Mouse (Mus musculus): ENCODE data around the gene Stim2. TPM values are rescaled to one million over a fixed set of nuclear protein-coding genes. Genes with fewer than 3 reads are reported as not detected.

Gene Stim2
- polyA plus RNA-seq, 1 experiment: 5.9 TPM

GRCm38 (mm10) chr5:54056266-54056665 lies 58.0 kb downstream of the Stim2 start:
- Histone ChIP-seq H3K36me3 (ENCODE audit: control insufficient read depth, insufficient read depth, low read length) (no peaks in the 10 kb centered on the region; the same call in 1 of the 2 replicates), H3K4me1 (ENCODE audit: control insufficient read depth, insufficient read depth, low read length) (no peaks in the 10 kb centered on the region), H3K27me3 (ENCODE audit: control insufficient read depth, insufficient read depth, low read length) (no peaks in the 10 kb centered on the region), H3K4me3 (ENCODE audit: control insufficient read depth, low read depth, low read length) (no peak overlapping the region), H3K27ac (ENCODE audit: control insufficient read depth, insufficient read depth, low read depth, low read length) (no peak overlapping the region)
- TF ChIP-seq POLR2A (IDR thresholded peaks at IDR 0.05; ENCODE audit: control insufficient read depth, low read depth, low read length): no peak
- no peak for TF ChIP-seq CTCF (IDR thresholded peaks at IDR 0.05; ENCODE audit: control insufficient read depth, insufficient read depth, insufficient replicate concordance, low read depth, low read length)

GRCm38 (mm10) chr5:54059998-54060397 lies 61.7 kb downstream of the Stim2 start:
- Histone ChIP-seq H3K27me3 (ENCODE audit: control insufficient read depth, insufficient read depth, low read length) (no peaks in the 10 kb centered on the region), H3K27ac (ENCODE audit: control insufficient read depth, insufficient read depth, low read depth, low read length) (no peak overlapping the region), H3K4me1 (ENCODE audit: control insufficient read depth, insufficient read depth, low read length) (no peaks in the 10 kb centered on the region), H3K4me3 (ENCODE audit: control insufficient read depth, low read depth, low read length) (no peak overlapping the region), H3K36me3 (ENCODE audit: control insufficient read depth, insufficient read depth, low read length) (no peaks in the 10 kb centered on the region; the same call in 1 of the 2 replicates)
- TF ChIP-seq CTCF (IDR thresholded peaks at IDR 0.05; ENCODE audit: control insufficient read depth, insufficient read depth, insufficient replicate concordance, low read depth, low read length) (no peak), POLR2A (IDR thresholded peaks at IDR 0.05; ENCODE audit: control insufficient read depth, low read depth, low read length) (no peak)

- no peak for TF ChIP-seq POLR2A (IDR thresholded peaks at IDR 0.05; ENCODE audit: control insufficient read depth, low read depth, low read length)
- TF ChIP-seq CTCF (IDR thresholded peaks at IDR 0.05; ENCODE audit: control insufficient read depth, insufficient read depth, insufficient replicate concordance, low read depth, low read length): no peak
- no peak overlapping the region for H3K4me3 ChIP-seq (ENCODE audit: control insufficient read depth, low read depth, low read length)
Observed at GRCm38 (mm10) chr5:54062079-54062478, 63.8 kb downstream of the Stim2 start.

GRCm38 (mm10) chr5:54067591-54067990 lies 69.3 kb downstream of the Stim2 start:
- no peaks in the 10 kb centered on the region for H3K4me1 ChIP-seq (ENCODE audit: control insufficient read depth, insufficient read depth, low read length)
- no peak for TF ChIP-seq POLR2A (IDR thresholded peaks at IDR 0.05; ENCODE audit: control insufficient read depth, low read depth, low read length)
- TF ChIP-seq CTCF (IDR thresholded peaks at IDR 0.05; ENCODE audit: control insufficient read depth, insufficient read depth, insufficient replicate concordance, low read depth, low read length): no peak

More at GRCm38 (mm10) chr5:54062079-54062478, 63.8 kb downstream of the Stim2 start:
- Histone ChIP-seq H3K4me1 (ENCODE audit: control insufficient read depth, insufficient read depth, low read length) (no peaks in the 10 kb centered on the region), H3K27ac (ENCODE audit: control insufficient read depth, insufficient read depth, low read depth, low read length) (no peak overlapping the region), H3K36me3 (ENCODE audit: control insufficient read depth, insufficient read depth, low read length) (no peaks in the 10 kb centered on the region), H3K27me3 (ENCODE audit: control insufficient read depth, insufficient read depth, low read length) (no peaks in the 10 kb centered on the region)

GRCm38 (mm10) chr5:54070549-54070948 lies 72.2 kb downstream of the Stim2 start:
- no peak for TF ChIP-seq POLR2A (IDR thresholded peaks at IDR 0.05; ENCODE audit: control insufficient read depth, low read depth, low read length)
- TF ChIP-seq CTCF (IDR thresholded peaks at IDR 0.05; ENCODE audit: control insufficient read depth, insufficient read depth, insufficient replicate concordance, low read depth, low read length): no peak
- Histone ChIP-seq H3K27ac (ENCODE audit: control insufficient read depth, insufficient read depth, low read depth, low read length) (no peak overlapping the region), H3K4me3 (ENCODE audit: control insufficient read depth, low read depth, low read length) (no peak overlapping the region), H3K27me3 (ENCODE audit: control insufficient read depth, insufficient read depth, low read length) (no peaks in the 10 kb centered on the region), H3K36me3 (ENCODE audit: control insufficient read depth, insufficient read depth, low read length) (no peaks in the 10 kb centered on the region), H3K4me1 (ENCODE audit: control insufficient read depth, insufficient read depth, low read length) (no peaks in the 10 kb centered on the region)

More at GRCm38 (mm10) chr5:54067591-54067990, 69.3 kb downstream of the Stim2 start:
- Histone ChIP-seq H3K4me3 (ENCODE audit: control insufficient read depth, low read depth, low read length) (no peak overlapping the region), H3K27me3 (ENCODE audit: control insufficient read depth, insufficient read depth, low read length) (no peaks in the 10 kb centered on the region), H3K36me3 (ENCODE audit: control insufficient read depth, insufficient read depth, low read length) (no peaks in the 10 kb centered on the region), H3K27ac (ENCODE audit: control insufficient read depth, insufficient read depth, low read depth, low read length) (no peak overlapping the region)

- Histone ChIP-seq H3K27me3 (ENCODE audit: control insufficient read depth, insufficient read depth, low read length) (no peaks in the 10 kb centered on the region), H3K4me1 (ENCODE audit: control insufficient read depth, insufficient read depth, low read length) (no peaks in the 10 kb centered on the region), H3K4me3 (ENCODE audit: control insufficient read depth, low read depth, low read length) (no peak overlapping the region), H3K36me3 (ENCODE audit: control insufficient read depth, insufficient read depth, low read length) (no peaks in the 10 kb centered on the region), H3K27ac (ENCODE audit: control insufficient read depth, insufficient read depth, low read depth, low read length) (no peak overlapping the region)
- TF ChIP-seq POLR2A (IDR thresholded peaks at IDR 0.05; ENCODE audit: control insufficient read depth, low read depth, low read length): no peak
- no peak for TF ChIP-seq CTCF (IDR thresholded peaks at IDR 0.05; ENCODE audit: control insufficient read depth, insufficient read depth, insufficient replicate concordance, low read depth, low read length)
Observed at GRCm38 (mm10) chr5:54071288-54071687, 73.0 kb downstream of the Stim2 start.

- Histone ChIP-seq H3K27ac (ENCODE audit: control insufficient read depth, insufficient read depth, low read depth, low read length) (no peak overlapping the region), H3K36me3 (ENCODE audit: control insufficient read depth, insufficient read depth, low read length) (no peaks in the 10 kb centered on the region), H3K4me1 (ENCODE audit: control insufficient read depth, insufficient read depth, low read length) (no peaks in the 10 kb centered on the region), H3K27me3 (ENCODE audit: control insufficient read depth, insufficient read depth, low read length) (no peaks in the 10 kb centered on the region), H3K4me3 (ENCODE audit: control insufficient read depth, low read depth, low read length) (no peak overlapping the region)
- TF ChIP-seq POLR2A (IDR thresholded peaks at IDR 0.05; ENCODE audit: control insufficient read depth, low read depth, low read length) (no peak), CTCF (IDR thresholded peaks at IDR 0.05; ENCODE audit: control insufficient read depth, insufficient read depth, insufficient replicate concordance, low read depth, low read length) (no peak)
Observed at GRCm38 (mm10) chr5:54071705-54072104, 73.4 kb downstream of the Stim2 start.

- Histone ChIP-seq H3K4me3 (ENCODE audit: control insufficient read depth, low read depth, low read length) (no peak overlapping the region), H3K27me3 (ENCODE audit: control insufficient read depth, insufficient read depth, low read length) (no peaks in the 10 kb centered on the region), H3K27ac (ENCODE audit: control insufficient read depth, insufficient read depth, low read depth, low read length) (no peak overlapping the region), H3K4me1 (ENCODE audit: control insufficient read depth, insufficient read depth, low read length) (no peaks in the 10 kb centered on the region), H3K36me3 (ENCODE audit: control insufficient read depth, insufficient read depth, low read length) (no peaks in the 10 kb centered on the region)
- no peak for TF ChIP-seq CTCF (IDR thresholded peaks at IDR 0.05; ENCODE audit: control insufficient read depth, insufficient read depth, insufficient replicate concordance, low read depth, low read length)
- no peak for TF ChIP-seq POLR2A (IDR thresholded peaks at IDR 0.05; ENCODE audit: control insufficient read depth, low read depth, low read length)
Observed at GRCm38 (mm10) chr5:54073291-54073690, 75.0 kb downstream of the Stim2 start.

Data from testis, adult 2 months (tissue).